Mouse (Mus musculus): Measurements from ENCODE around the gene Ubac2.

DNA sequence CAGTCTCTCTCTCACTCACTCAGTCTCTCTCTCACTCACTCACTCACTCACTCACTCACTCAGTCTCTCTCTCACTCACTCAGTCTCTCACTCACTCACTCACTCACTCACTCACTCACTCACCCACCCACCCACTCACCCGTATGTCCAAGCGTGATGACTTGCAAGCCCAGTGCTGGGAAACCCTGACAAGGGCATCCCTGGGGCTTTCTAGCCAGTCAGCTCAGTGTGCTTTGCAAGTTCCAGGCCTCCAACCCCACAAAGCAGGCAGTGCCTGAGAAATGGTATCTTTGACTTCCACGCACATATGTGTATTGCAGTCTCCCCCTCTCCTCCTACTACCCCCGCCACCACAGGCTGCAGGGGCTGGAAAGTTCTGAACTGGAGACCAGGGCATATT is 43.6 kb downstream of the Ubac2 start:
- TF ChIP-seq CTCF (IDR thresholded peaks at IDR 0.05; ENCODE audit: low read depth) (no peak), EP300 (IDR thresholded peaks at IDR 0.05; ENCODE audit: low read depth) (no peak)
